Mouse (Mus musculus) thymus, adult 2 months (tissue): ENCODE measurements around the gene Sdhaf4. TPM values are rescaled to one million over a fixed set of nuclear protein-coding genes. Genes with fewer than 3 reads are reported as not detected.
"Not testable (repeated sequence)": the region's sequence is repeated elsewhere in the genome, so short reads cannot be mapped to it uniquely, and the experiment has no call there.

Experiments used
- DNase-seq: peaks from one replicate; pipeline ENCODE4 v3.0.0; 2021
- H3K27ac ChIP-seq: fragments of 200-500 bp; 2 replicates; pipeline ENCODE4 v1.5.1; 2012; ENCODE audit warnings: low read length, control low read depth; ENCODE audit not compliant: control insufficient read depth, insufficient read depth
- H3K27me3 ChIP-seq: fragments of 200-500 bp; 2 replicates; pipeline ENCODE4 v1.6.1; 2012; ENCODE audit warnings: mild to moderate bottlenecking, low read length, moderate library complexity, mixed read lengths; ENCODE audit not compliant: control insufficient read depth, insufficient read depth
- H3K36me3 ChIP-seq: fragments of 200-500 bp; 2 replicates; pipeline ENCODE4 v1.6.1; 2012; ENCODE audit warnings: mild to moderate bottlenecking, low read length, moderate library complexity; ENCODE audit not compliant: control insufficient read depth, insufficient read depth
- H3K4me1 ChIP-seq: fragments of 200-500 bp; replicated peaks from 2 replicates; pipeline ENCODE4 v1.6.1; 2012; ENCODE audit warnings: low read length; ENCODE audit not compliant: control insufficient read depth, insufficient read depth
- H3K4me3 ChIP-seq: fragments of 200-500 bp; 2 replicates; pipeline ENCODE4 v1.5.1; 2012; ENCODE audit warnings: mild to moderate bottlenecking, low read length, control low read depth, moderate library complexity; ENCODE audit not compliant: control insufficient read depth, insufficient read depth
- CTCF ChIP-seq: fragments of 200-500 bp; IDR thresholded peaks from 2 replicates; pipeline ENCODE4 v1.5.1; 2012; ENCODE audit warnings: mild to moderate bottlenecking, control low read depth, low read length, moderate library complexity, borderline replicate concordance; ENCODE audit not compliant: control insufficient read depth, poor library complexity, insufficient read depth; ENCODE audit errors: extremely low read depth
- POLR2A ChIP-seq: fragments of 200-500 bp; IDR thresholded peaks from 2 replicates; pipeline ENCODE4 v1.6.1; 2012; ENCODE audit warnings: mild to moderate bottlenecking, low read length, control low read depth, moderate library complexity; ENCODE audit not compliant: control insufficient read depth, poor library complexity, insufficient read depth; ENCODE audit errors: extremely low read depth
- WGBS: fragments of 180-500 bp; shearing (Covaris S2); methylation state at CpG from one replicate; pipeline ENCODE4 v1.1.7; 2018; 5-methylcytosine and 5-hydroxymethylcytosine counted together
- polyA plus RNA-seq: library from polyadenylated mRNA; depleted of rRNA; stranded (reverse); fragments of >200 nt; gene quantifications from 2 replicates; pipeline ENCODE4 v1.2.3, GENCODE M21; 2012

Gene Sdhaf4
- polyA plus RNA-seq, 1 experiment = 6.7 TPM

GRCm38 (mm10) chr1:23978281-23978680 lies 27.2 kb downstream of the Sdhaf4 start:
- no peak for DNase-seq
- Histone ChIP-seq H3K4me3 (no peak overlapping the region), H3K27me3 (no peaks in the 10 kb centered on the region), H3K4me1 (no peaks in the 10 kb centered on the region), H3K36me3 (no peaks in the 10 kb centered on the region), H3K27ac (no peak overlapping the region)
- 93% methylated on average over 6 of the region's 6 CpGs for WGBS
- TF ChIP-seq POLR2A (no peak), CTCF (no peak)

GRCm38 (mm10) chr1:23971159-23971558 lies 34.3 kb downstream of the Sdhaf4 start:
- not testable (repeated sequence) for DNase-seq
- 95% methylated on average over 4 of the region's 4 CpGs for WGBS

GRCm38 (mm10) chr1:23968027-23968725 lies 37.3 kb downstream of the Sdhaf4 start:
- no peaks in the 10 kb centered on the region for H3K4me1 ChIP-seq
- H3K4me3 ChIP-seq = no peak overlapping the region
- no peak for TF ChIP-seq CTCF
- no peak for TF ChIP-seq POLR2A
- H3K36me3 ChIP-seq = no peaks in the 10 kb centered on the region
- 87% methylated on average over 9 of the region's 9 CpGs for WGBS
- no peak overlapping the region for H3K27ac ChIP-seq
- no peaks in the 10 kb centered on the region for H3K27me3 ChIP-seq
- DNase-seq = no peak

More at GRCm38 (mm10) chr1:23971159-23971558, 34.3 kb downstream of the Sdhaf4 start:
- not testable (repeated sequence) for H3K4me1 ChIP-seq, H3K36me3 ChIP-seq, H3K4me3 ChIP-seq, H3K27ac ChIP-seq, H3K27me3 ChIP-seq

GRCm38 (mm10) chr1:23966226-23966625 lies 39.2 kb downstream of the Sdhaf4 start:
- no peaks in the 10 kb centered on the region for H3K36me3 ChIP-seq
- H3K27ac ChIP-seq = no peak overlapping the region
- DNase-seq = no peak
- 79% methylated on average over 1 of the region's 1 CpGs for WGBS
- no peak overlapping the region for H3K4me3 ChIP-seq
- H3K27me3 ChIP-seq = no peaks in the 10 kb centered on the region
- TF ChIP-seq POLR2A (no peak), CTCF (no peak)
- no peaks in the 10 kb centered on the region for H3K4me1 ChIP-seq

GRCm38 (mm10) chr1:23959415-23959732 lies 46.1 kb downstream of the Sdhaf4 start:
- H3K4me3 ChIP-seq = no peak overlapping the region
- 55% methylated on average over 6 of the region's 6 CpGs for WGBS
- H3K27me3 ChIP-seq = no peaks in the 10 kb centered on the region
- H3K27ac ChIP-seq = no peak overlapping the region
- TF ChIP-seq POLR2A (no peak), CTCF (no peak)
- H3K36me3 ChIP-seq = no peaks in the 10 kb centered on the region
- H3K4me1 ChIP-seq = no peaks in the 10 kb centered on the region
- no peak for DNase-seq

GRCm38 (mm10) chr1:23958668-23959414 lies 46.6 kb downstream of the Sdhaf4 start:
- TF ChIP-seq POLR2A (no peak), CTCF (no peak)
- no peak for DNase-seq
- no peaks in the 10 kb centered on the region for H3K4me1 ChIP-seq
- H3K36me3 ChIP-seq = no peaks in the 10 kb centered on the region
- H3K27me3 ChIP-seq = no peaks in the 10 kb centered on the region
- H3K27ac ChIP-seq = no peak overlapping the region
- H3K4me3 ChIP-seq = no peak overlapping the region
- 40% methylated on average over 13 of the region's 13 CpGs for WGBS
